Mouse (Mus musculus) lung, adult 2 months (tissue): ENCODE data around the gene 2010111I01Rik.

Experiments
- CTCF ChIP-seq: fragments of 200-500 bp; IDR thresholded peaks from 2 replicates; pipeline ENCODE4 v1.5.1; 2011; ENCODE audit warnings: mild to moderate bottlenecking, low read length, control low read depth; ENCODE audit not compliant: insufficient read depth
- POLR2A ChIP-seq: fragments of 200-500 bp; IDR thresholded peaks from 2 replicates; pipeline ENCODE4 v1.6.1; 2011; ENCODE audit warnings: low read depth, mild to moderate bottlenecking, control low read depth, low read length, borderline replicate concordance; ENCODE audit errors: extremely low read depth

- TF ChIP-seq POLR2A (no peak), CTCF (no peak)
These were observed 25.3 kb upstream of the 2010111I01Rik start for GRCm38 (mm10) chr13:62939371-62939770.
